Mouse (Mus musculus): ENCODE results near the gene Ifitm10. TPM values are rescaled to one million over a fixed set of nuclear protein-coding genes. Genes with fewer than 3 reads are reported as not detected.
A peak's percentile ranks its signal among the peaks of the same experiment; 100 is the strongest.

The Ifitm10 gene
- 4.2 and 7.5 TPM in 2 replicates for polyA plus RNA-seq (2014; fragmentation: Nextera tagmentation; extraction: Ambion mirVana)

DNA sequence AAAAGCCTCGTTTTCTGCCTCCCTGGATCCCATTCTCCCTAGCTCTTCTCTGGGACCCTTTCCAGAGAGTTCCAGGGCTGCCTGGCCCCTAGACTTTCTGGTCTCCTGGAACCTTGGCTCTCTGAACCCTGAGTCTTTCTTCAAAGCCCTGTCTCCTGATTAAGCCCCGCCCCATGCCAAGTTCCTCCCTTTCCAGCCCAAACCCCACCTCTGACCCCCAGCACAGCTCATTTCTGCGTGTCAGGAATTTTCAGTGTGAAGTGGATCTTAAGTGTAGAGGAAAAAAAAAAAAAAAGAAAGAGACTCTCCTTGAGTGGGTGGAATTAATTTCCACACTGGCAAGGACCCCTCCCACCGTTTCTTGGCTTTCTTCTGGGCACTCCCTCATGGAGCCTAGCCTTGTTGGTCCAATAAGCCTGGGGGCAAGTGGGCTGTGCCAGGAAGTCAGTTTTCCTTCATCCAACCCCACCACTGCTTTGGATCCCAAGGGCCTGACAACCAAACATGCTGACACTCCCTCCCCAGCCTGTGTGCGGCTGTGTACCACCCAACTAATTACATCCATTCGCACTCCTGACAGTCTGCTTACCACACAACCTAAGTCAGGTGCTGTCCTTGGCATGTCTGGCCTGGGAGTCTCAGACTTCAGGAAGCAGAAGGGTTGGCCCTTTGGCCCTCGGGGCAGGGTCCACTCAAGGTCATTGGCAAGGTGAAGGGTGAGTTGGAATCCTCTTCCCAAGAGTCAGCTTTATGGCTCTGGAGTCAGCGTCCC is at the start of gene Ifitm10:
Gene Ifitm10 (minus strand): TSS at position 113 of the 772 bp plus-strand sequence.
- Histone ChIP-seq H3K27ac (replicated peaks in 1 of 2; ENCODE audit: control insufficient read depth in 1 of 2, insufficient read depth in 1 of 2, low read depth in 2 of 2, low read length in 2 of 2) (peak within 1 kb of the TSS in 1 of 2 experiments; percentile 34; a peak in 1 of 4 replicates), H3K9ac (ENCODE audit: low read length) (0 out of 2 replicates have a peak within 1 kb of the TSS, but pooled peaks have one; percentile 74), H3K4me2 (ENCODE audit: low read length) (peak within 1 kb of the TSS; percentile 97)

DNA sequence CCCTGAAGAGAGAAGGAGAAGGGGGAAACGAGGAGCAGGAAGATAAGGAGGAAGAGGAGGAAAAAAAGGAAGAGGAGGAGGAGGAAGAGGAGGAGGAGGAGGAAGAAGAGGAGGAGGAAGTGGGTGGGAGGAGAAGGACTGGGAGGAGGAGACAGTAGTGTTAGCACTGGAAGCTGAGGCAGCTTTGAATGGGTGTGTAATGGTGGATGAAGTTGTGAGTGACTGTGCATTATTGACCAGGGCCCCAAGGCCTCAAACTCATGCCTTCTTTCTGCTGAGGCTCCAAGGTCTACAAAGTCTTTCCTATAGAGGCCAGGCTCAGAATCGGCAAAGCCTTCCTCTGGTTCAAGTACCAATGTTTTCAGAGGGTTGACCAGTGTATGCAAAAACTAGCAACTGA is 48.3 kb upstream of the Ifitm10 start:
- Histone ChIP-seq H3K9ac (ENCODE audit: low read length) (no peak overlapping the region), H3K27ac (replicated peaks in 1 of 2; ENCODE audit: control insufficient read depth in 1 of 2, insufficient read depth in 1 of 2, low read depth in 2 of 2, low read length in 2 of 2) (no peak overlapping the region), H3K4me1 (ENCODE audit: control insufficient read depth in 2 of 2, insufficient read depth in 2 of 2, low read length in 2 of 2) (0 out of 4 replicates have a peak, but pooled peaks cover 0 to 3% of the 10 kb centered on the region in 2 experiments), H3K9me3 (ENCODE audit: control insufficient read depth, low read length) (no peaks in the 10 kb centered on the region), H3K27me3 (ENCODE audit: control insufficient read depth, insufficient read depth, low read length) (no peaks in the 10 kb centered on the region), H3K36me3 (ENCODE audit: control insufficient read depth, insufficient read depth, low read length) (no peaks in the 10 kb centered on the region), H3K4me3 (ENCODE audit: control insufficient read depth in 1 of 2, insufficient read depth in 1 of 2, low read depth in 1 of 2, low read length in 2 of 2) (no peak overlapping the region), H3K4me2 (ENCODE audit: low read length) (no peak overlapping the region)
- no peak for ATAC-seq (ENCODE audit: insufficient number of reproducible peaks, insufficient read depth, low FRiP score, low read depth)
- 67% methylated on average over 2 of the region's 2 CpGs for WGBS

More for the DNA sequence above, at the start of gene Ifitm10:
- Histone ChIP-seq H3K9me3 (ENCODE audit: control insufficient read depth, low read length) (no peaks in the 10 kb centered on the region), H3K36me3 (ENCODE audit: control insufficient read depth, insufficient read depth, low read length) (peaks cover 38% of the 10 kb centered on the region), H3K4me1 (ENCODE audit: control insufficient read depth in 2 of 2, insufficient read depth in 2 of 2, low read length in 2 of 2) (peaks cover 22 to 27% of the 10 kb centered on the region in 2 experiments), H3K4me3 (ENCODE audit: control insufficient read depth in 1 of 2, insufficient read depth in 1 of 2, low read depth in 1 of 2, low read length in 2 of 2) (peak within 1 kb of the TSS in 1 of 2 experiments; percentile 57; a peak in 2 of 4 replicates), H3K27me3 (ENCODE audit: control insufficient read depth, insufficient read depth, low read length) (peaks cover 8% of the 10 kb centered on the region; the same call in 1 of the 2 replicates)
- WGBS: 74% methylated on average over 8 of the region's 8 CpGs
- ATAC-seq (ENCODE audit: insufficient number of reproducible peaks, insufficient read depth, low FRiP score, low read depth): no peak

DNA sequence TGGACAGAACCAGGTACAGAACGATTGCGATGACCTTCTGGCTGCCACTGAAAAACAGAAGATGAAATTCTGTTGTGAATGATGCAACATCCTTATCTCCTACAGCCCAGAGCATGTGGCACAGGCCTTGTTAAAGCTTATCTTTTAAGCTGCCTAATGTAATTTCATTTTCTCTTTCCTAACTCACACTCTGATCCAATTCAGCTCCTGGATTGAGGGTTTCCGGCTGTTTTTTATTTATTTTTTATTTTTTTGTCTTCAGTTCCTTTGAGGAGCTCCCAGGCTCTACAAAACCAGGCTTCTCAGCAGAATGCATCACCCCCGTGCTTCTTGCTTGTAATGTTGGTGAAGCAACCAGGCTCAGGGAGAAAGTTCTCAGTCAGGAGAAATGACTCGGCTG is 46.3 kb upstream of the Ifitm10 start:
- H3K9me3 ChIP-seq (ENCODE audit: control insufficient read depth, low read length): no peaks in the 10 kb centered on the region
- H3K4me1 ChIP-seq (ENCODE audit: control insufficient read depth in 2 of 2, insufficient read depth in 2 of 2, low read length in 2 of 2): no peaks in the 10 kb centered on the region
- H3K27ac ChIP-seq (replicated peaks in 1 of 2; ENCODE audit: control insufficient read depth in 1 of 2, insufficient read depth in 1 of 2, low read depth in 2 of 2, low read length in 2 of 2): no peak overlapping the region
- H3K4me3 ChIP-seq (ENCODE audit: control insufficient read depth in 1 of 2, insufficient read depth in 1 of 2, low read depth in 1 of 2, low read length in 2 of 2): no peak overlapping the region
- H3K27me3 ChIP-seq (ENCODE audit: control insufficient read depth, insufficient read depth, low read length): no peaks in the 10 kb centered on the region
- ATAC-seq (ENCODE audit: insufficient number of reproducible peaks, insufficient read depth, low FRiP score, low read depth): no peak
- H3K36me3 ChIP-seq (ENCODE audit: control insufficient read depth, insufficient read depth, low read length): no peaks in the 10 kb centered on the region
- H3K4me2 ChIP-seq (ENCODE audit: low read length): no peak overlapping the region
- WGBS: 71% methylated on average over 5 of the region's 5 CpGs
- no peak overlapping the region for H3K9ac ChIP-seq (ENCODE audit: low read length)

DNA sequence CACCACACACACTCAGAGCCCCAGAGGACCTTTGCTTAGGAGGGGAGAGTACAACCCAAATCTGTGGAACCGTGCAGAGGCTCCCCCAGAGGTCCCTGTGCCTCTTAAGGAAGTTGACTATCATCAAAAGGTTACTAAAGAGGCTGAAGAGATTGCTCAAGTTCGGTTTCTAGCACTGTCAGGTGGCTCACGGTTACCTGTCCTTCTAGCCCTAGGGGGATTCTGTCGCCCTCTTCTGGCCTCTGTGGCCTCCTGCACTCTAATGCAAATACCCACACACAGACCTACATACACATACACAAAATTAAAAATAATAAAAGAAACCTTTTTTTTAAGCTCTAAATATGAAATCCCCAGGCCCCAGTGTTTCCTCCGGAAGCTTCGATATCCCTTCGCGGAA is 45.1 kb upstream of the Ifitm10 start:
- no peak overlapping the region for H3K4me2 ChIP-seq (ENCODE audit: low read length)
- WGBS: 93% methylated on average over 8 of the region's 8 CpGs
- H3K36me3 ChIP-seq (ENCODE audit: control insufficient read depth, insufficient read depth, low read length): no peaks in the 10 kb centered on the region
- H3K9ac ChIP-seq (ENCODE audit: low read length): no peak overlapping the region
- no peaks in the 10 kb centered on the region for H3K9me3 ChIP-seq (ENCODE audit: control insufficient read depth, low read length)
- H3K27me3 ChIP-seq (ENCODE audit: control insufficient read depth, insufficient read depth, low read length): no peaks in the 10 kb centered on the region
- no peak overlapping the region for H3K27ac ChIP-seq (replicated peaks in 1 of 2; ENCODE audit: control insufficient read depth in 1 of 2, insufficient read depth in 1 of 2, low read depth in 2 of 2, low read length in 2 of 2)
- H3K4me3 ChIP-seq (ENCODE audit: control insufficient read depth in 1 of 2, insufficient read depth in 1 of 2, low read depth in 1 of 2, low read length in 2 of 2): no peak overlapping the region
- no peak for ATAC-seq (ENCODE audit: insufficient number of reproducible peaks, insufficient read depth, low FRiP score, low read depth)
- H3K4me1 ChIP-seq (ENCODE audit: control insufficient read depth in 2 of 2, insufficient read depth in 2 of 2, low read length in 2 of 2): no peaks in the 10 kb centered on the region

DNA sequence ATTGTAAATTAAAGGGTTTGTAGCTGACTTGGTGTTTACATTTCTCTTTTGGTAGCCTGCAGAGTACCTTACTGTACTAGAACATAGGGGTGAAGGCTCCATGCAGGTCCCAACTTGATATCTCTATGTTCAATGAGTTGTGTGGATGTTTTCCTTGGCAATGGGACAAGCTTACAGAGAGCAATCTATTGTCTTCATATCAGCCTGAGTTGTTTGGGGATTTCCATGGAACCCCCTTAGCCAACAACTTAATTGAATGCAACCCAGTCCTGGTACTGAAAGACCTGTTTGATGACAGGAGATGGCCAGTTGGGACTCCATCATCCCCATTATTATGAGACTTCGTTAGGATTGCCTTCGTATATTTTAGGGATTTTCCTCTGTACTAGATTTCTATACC is 44.5 kb upstream of the Ifitm10 start:
- Histone ChIP-seq H3K36me3 (ENCODE audit: control insufficient read depth, insufficient read depth, low read length) (no peaks in the 10 kb centered on the region), H3K9ac (ENCODE audit: low read length) (no peak overlapping the region), H3K27me3 (ENCODE audit: control insufficient read depth, insufficient read depth, low read length) (no peaks in the 10 kb centered on the region), H3K4me2 (ENCODE audit: low read length) (no peak overlapping the region), H3K4me1 (ENCODE audit: control insufficient read depth in 2 of 2, insufficient read depth in 2 of 2, low read length in 2 of 2) (no peaks in the 10 kb centered on the region), H3K9me3 (ENCODE audit: control insufficient read depth, low read length) (no peaks in the 10 kb centered on the region), H3K4me3 (ENCODE audit: control insufficient read depth in 1 of 2, insufficient read depth in 1 of 2, low read depth in 1 of 2, low read length in 2 of 2) (no peak overlapping the region), H3K27ac (replicated peaks in 1 of 2; ENCODE audit: control insufficient read depth in 1 of 2, insufficient read depth in 1 of 2, low read depth in 2 of 2, low read length in 2 of 2) (no peak overlapping the region)
- WGBS: 74% methylated on average over 2 of the region's 2 CpGs
- no peak for ATAC-seq (ENCODE audit: insufficient number of reproducible peaks, insufficient read depth, low FRiP score, low read depth)

DNA sequence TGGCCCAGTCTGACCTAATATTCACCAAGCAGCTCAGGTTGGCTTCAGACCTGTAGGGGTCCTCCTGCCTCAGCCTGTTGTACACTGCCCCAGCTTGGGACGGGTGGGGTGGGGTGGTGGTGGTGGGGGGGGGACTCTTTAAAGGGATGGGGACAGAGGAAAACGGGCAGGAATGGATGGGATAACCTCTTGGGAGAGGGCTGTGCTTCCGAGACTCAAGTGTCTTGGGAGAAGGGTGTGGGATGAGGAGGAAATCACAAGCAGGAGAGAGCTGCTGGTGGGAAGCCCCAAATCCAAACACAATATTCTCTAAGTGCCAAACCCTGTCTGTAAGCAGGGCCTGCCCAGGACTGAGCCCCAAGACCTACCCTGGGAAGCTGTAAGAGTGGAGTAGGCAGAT is 42.7 kb upstream of the Ifitm10 start:
- 58% methylated on average over 3 of the region's 3 CpGs for WGBS
- H3K27ac ChIP-seq (replicated peaks in 1 of 2; ENCODE audit: control insufficient read depth in 1 of 2, insufficient read depth in 1 of 2, low read depth in 2 of 2, low read length in 2 of 2): no peak overlapping the region
- no peak overlapping the region for H3K4me2 ChIP-seq (ENCODE audit: low read length)
- no peaks in the 10 kb centered on the region for H3K27me3 ChIP-seq (ENCODE audit: control insufficient read depth, insufficient read depth, low read length)
- ATAC-seq (ENCODE audit: insufficient number of reproducible peaks, insufficient read depth, low FRiP score, low read depth): no peak
- no peak overlapping the region for H3K4me3 ChIP-seq (ENCODE audit: control insufficient read depth in 1 of 2, insufficient read depth in 1 of 2, low read depth in 1 of 2, low read length in 2 of 2)
- no peak overlapping the region for H3K9ac ChIP-seq (ENCODE audit: low read length)
- no peaks in the 10 kb centered on the region for H3K4me1 ChIP-seq (ENCODE audit: control insufficient read depth in 2 of 2, insufficient read depth in 2 of 2, low read length in 2 of 2)
- H3K9me3 ChIP-seq (ENCODE audit: control insufficient read depth, low read length): no peaks in the 10 kb centered on the region
- H3K36me3 ChIP-seq (ENCODE audit: control insufficient read depth, insufficient read depth, low read length): no peaks in the 10 kb centered on the region

DNA sequence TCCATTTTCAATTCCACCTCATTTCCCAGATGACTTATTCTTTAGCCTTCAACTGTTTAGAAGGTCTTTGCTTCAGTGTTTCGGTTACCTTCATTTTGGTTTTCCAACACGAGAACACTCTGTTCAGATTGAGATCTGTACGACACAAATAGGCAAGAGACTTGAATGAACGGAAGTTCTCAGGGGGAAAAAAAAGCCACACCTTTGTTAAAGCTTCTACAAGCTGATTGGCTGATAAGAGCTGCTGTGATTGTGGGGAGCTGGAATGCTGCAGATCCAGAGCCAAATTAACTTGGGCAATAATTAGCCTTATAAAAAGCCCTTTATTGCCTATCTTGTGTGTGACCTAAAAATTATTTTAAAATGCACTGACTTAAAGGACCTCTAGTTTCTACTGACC is 41.8 kb upstream of the Ifitm10 start:
- WGBS: 56% methylated on average over 4 of the region's 4 CpGs
- no peaks in the 10 kb centered on the region for H3K4me1 ChIP-seq (ENCODE audit: control insufficient read depth in 2 of 2, insufficient read depth in 2 of 2, low read length in 2 of 2)
- no peak overlapping the region for H3K4me3 ChIP-seq (ENCODE audit: control insufficient read depth in 1 of 2, insufficient read depth in 1 of 2, low read depth in 1 of 2, low read length in 2 of 2)
- H3K27me3 ChIP-seq (ENCODE audit: control insufficient read depth, insufficient read depth, low read length): no peaks in the 10 kb centered on the region
- H3K4me2 ChIP-seq (ENCODE audit: low read length): no peak overlapping the region
- no peak overlapping the region for H3K9ac ChIP-seq (ENCODE audit: low read length)
- H3K27ac ChIP-seq (replicated peaks in 1 of 2; ENCODE audit: control insufficient read depth in 1 of 2, insufficient read depth in 1 of 2, low read depth in 2 of 2, low read length in 2 of 2): no peak overlapping the region
- ATAC-seq (ENCODE audit: insufficient number of reproducible peaks, insufficient read depth, low FRiP score, low read depth): no peak
- H3K9me3 ChIP-seq (ENCODE audit: control insufficient read depth, low read length): no peaks in the 10 kb centered on the region
- H3K36me3 ChIP-seq (ENCODE audit: control insufficient read depth, insufficient read depth, low read length): no peaks in the 10 kb centered on the region

All from heart, embryonic 14.5 days (tissue).